In the genomic region with DNA sequence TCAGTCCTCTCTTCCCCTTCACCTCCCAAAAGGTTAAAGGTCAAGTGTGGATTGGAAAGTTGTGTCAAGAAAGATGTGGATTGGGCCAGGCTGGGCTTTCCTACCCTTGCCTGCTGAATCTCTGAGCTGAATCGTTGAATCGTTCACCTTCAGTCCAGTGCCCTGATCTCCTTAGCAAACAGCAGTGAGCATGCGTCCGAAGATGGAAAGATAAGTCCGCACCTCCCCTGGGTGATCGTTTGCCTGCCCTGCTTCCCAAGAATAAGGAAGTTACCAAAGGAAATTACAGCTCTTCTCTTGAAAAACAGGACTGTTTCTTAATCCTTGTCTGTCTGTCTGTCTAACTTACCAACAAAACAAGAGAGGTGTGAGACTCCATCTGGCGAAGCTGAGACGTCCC, we compare ENCODE assay signal across 26 mouse cellular contexts.
DNase-seq lines count a peak whose midpoint lies in the region; ATAC-seq and TF ChIP-seq lines count a peak whose summit lies in the region.
"Had no signal": no experiment of that assay in that cellular context is flagged by ENCODE, and none has a peak within 500 bp of the region (broad histone marks: within the 10 kb centered on the region; RNA-seq: fewer than 3 reads in every experiment).

No protein-coding gene starts in this region.

- TF ChIP-seq EP300 in MEL (IDR thresholded peaks at IDR 0.05; ENCODE audit: low read depth in 1 of 2, low read length in 2 of 2) = no peak

- no peaks in the 10 kb centered on the region for H3K79me2 ChIP-seq in MEL (ENCODE audit: control insufficient read depth, insufficient read depth, low read length, poor library complexity)

- H3K27ac ChIP-seq in midbrain, embryonic 11.5 days (ENCODE audit: low read depth, low read length) = no peak overlapping the region
- H3K27ac ChIP-seq in midbrain, embryonic 13.5 days = no peak overlapping the region
- no peak overlapping the region for H3K27ac ChIP-seq in MEL (ENCODE audit: control insufficient read depth, low read depth, low read length)
- no peak overlapping the region for H3K27ac ChIP-seq in kidney, embryonic 15.5 days
- H3K27ac ChIP-seq: embryonic facial prominence, embryonic 13.5 days; forebrain, embryonic 12.5 days; forebrain, embryonic 15.5 days; heart, adult 2 months; heart, embryonic 13.5 days; hindbrain, embryonic 14.5 days; hindbrain, postnatal 0 days had no signal

- peaks cover 33% of the 10 kb centered on the region for H3K27me3 ChIP-seq in midbrain, embryonic 11.5 days (ENCODE audit: control insufficient read depth, insufficient read depth, low read length)
- H3K27me3 ChIP-seq in midbrain, embryonic 13.5 days = peaks cover 74% of the 10 kb centered on the region
- no peaks in the 10 kb centered on the region for H3K27me3 ChIP-seq in MEL (ENCODE audit: control insufficient read depth in 1 of 2, insufficient read depth in 2 of 2, low read length in 2 of 2)
- peaks cover 32% of the 10 kb centered on the region for H3K27me3 ChIP-seq in kidney, embryonic 15.5 days

- H3K9ac ChIP-seq in midbrain, embryonic 11.5 days (ENCODE audit: low read length) = no peak overlapping the region
- no peak overlapping the region for H3K9ac ChIP-seq in midbrain, embryonic 13.5 days (replicated peaks)
- H3K9ac ChIP-seq in MEL (ENCODE audit: control insufficient read depth, low read depth, low read length, poor library complexity, severe bottlenecking) = 0 out of 2 replicates have a peak overlapping the region, but pooled peaks have one; percentile 23
- H3K9ac ChIP-seq in kidney, embryonic 15.5 days = no peak overlapping the region
- H3K9ac ChIP-seq: embryonic facial prominence, embryonic 13.5 days; forebrain, embryonic 12.5 days; forebrain, embryonic 15.5 days; heart, embryonic 13.5 days; hindbrain, embryonic 14.5 days had no signal

- peak; percentile 39 for DNase-seq in midbrain, embryonic 11.5 days (ENCODE audit: low spot score, missing footprints)
- DNase-seq in MEL (ENCODE audit: low read depth, low spot score) = peak; percentile 62
- no peak for DNase-seq in embryo, embryonic 11 days
- DNase-seq: adrenal gland, postnatal 10 days; adrenal gland, postnatal 36 days; B cell, adult 2 months; cerebellum, adult 18-20 months; cerebellum, adult 9-10 months; cerebellum, postnatal 14 days; gastrocnemius, postnatal 25 days; heart, adult 2 months; heart, postnatal 14 days; heart, postnatal 4 days had no signal

- H3K4me3 ChIP-seq in midbrain, embryonic 11.5 days (ENCODE audit: low read depth, low read length) = no peak overlapping the region
- H3K4me3 ChIP-seq in midbrain, embryonic 13.5 days (replicated peaks) = no peak overlapping the region
- peak overlapping the region; percentile 6 to 38; a peak in 3 of 4 replicates for H3K4me3 ChIP-seq in MEL (ENCODE audit: control insufficient read depth in 1 of 2, insufficient read depth in 1 of 2, low read depth in 2 of 2, low read length in 2 of 2)
- no peak overlapping the region for H3K4me3 ChIP-seq in kidney, embryonic 15.5 days (replicated peaks)
- H3K4me3 ChIP-seq: embryonic facial prominence, embryonic 10.5 days; embryonic facial prominence, embryonic 13.5 days; erythroblast, embryonic 14.5 days; forebrain, embryonic 12.5 days; forebrain, embryonic 15.5 days; heart, adult 2 months; heart, embryonic 10.5 days; heart, embryonic 13.5 days had no signal

- no peaks in the 10 kb centered on the region for H3K36me3 ChIP-seq in midbrain, embryonic 11.5 days (ENCODE audit: control insufficient read depth, insufficient read depth, low read length)
- no peaks in the 10 kb centered on the region for H3K36me3 ChIP-seq in midbrain, embryonic 13.5 days
- H3K36me3 ChIP-seq in MEL (ENCODE audit: control insufficient read depth in 1 of 2, insufficient read depth in 2 of 2, low read length in 2 of 2) = peaks cover 0 to 11% of the 10 kb centered on the region in 2 experiments; a peak in 2 of 4 replicates
- no peaks in the 10 kb centered on the region for H3K36me3 ChIP-seq in kidney, embryonic 15.5 days
- H3K36me3 ChIP-seq: embryonic facial prominence, embryonic 10.5 days; embryonic facial prominence, embryonic 13.5 days; forebrain, embryonic 12.5 days; forebrain, embryonic 15.5 days; heart, embryonic 10.5 days; heart, embryonic 13.5 days had no signal

- no peaks in the 10 kb centered on the region for H3K9me3 ChIP-seq in midbrain, embryonic 11.5 days (ENCODE audit: control insufficient read depth, low read length)
- H3K9me3 ChIP-seq in midbrain, embryonic 13.5 days = no peaks in the 10 kb centered on the region
- no peaks in the 10 kb centered on the region for H3K9me3 ChIP-seq in MEL (replicated peaks; ENCODE audit: insufficient read depth, low read length)
- no peaks in the 10 kb centered on the region for H3K9me3 ChIP-seq in kidney, embryonic 15.5 days (replicated peaks)
- H3K9me3 ChIP-seq: embryonic facial prominence, embryonic 10.5 days; embryonic facial prominence, embryonic 13.5 days; forebrain, embryonic 12.5 days; forebrain, embryonic 15.5 days; heart, embryonic 10.5 days; heart, embryonic 13.5 days had no signal

- TF ChIP-seq POLR2A in MEL (IDR thresholded peaks at IDR 0.05; ENCODE audit: control insufficient read depth in 1 of 2, insufficient read depth in 1 of 2, low read depth in 1 of 2, low read length in 2 of 2, poor library complexity in 1 of 2) = no peak

- ATAC-seq in midbrain, embryonic 11.5 days (ENCODE audit: low FRiP score) = no peak
- ATAC-seq in midbrain, embryonic 13.5 days = no peak
- 0 out of 2 replicates have a peak, but pooled peaks have one; percentile 17 for ATAC-seq in megakaryocyte, adult 5-6 weeks (ENCODE audit: poor library complexity, severe bottlenecking)
- no peak for ATAC-seq in kidney, embryonic 15.5 days (replicated peaks; ENCODE audit: low FRiP score)
- ATAC-seq: forebrain, embryonic 15.5 days; hindbrain, postnatal 0 days; inflammation-experienced regulatory T-cells, adult 6 months had no signal

- TF ChIP-seq RAD21 in MEL (IDR thresholded peaks at IDR 0.05; ENCODE audit: low read depth, low read length) = no peak

- 67% methylated on average over 8 of the region's 8 CpGs for WGBS in midbrain, embryonic 11.5 days
- WGBS in midbrain, embryonic 13.5 days = 63% methylated on average over 8 of the region's 8 CpGs
- 60% methylated on average over 8 of the region's 8 CpGs for WGBS in kidney, embryonic 15.5 days

- no peaks in the 10 kb centered on the region for H3K4me1 ChIP-seq in midbrain, embryonic 11.5 days (ENCODE audit: control insufficient read depth, insufficient read depth, low read length)
- H3K4me1 ChIP-seq in midbrain, embryonic 13.5 days (replicated peaks) = no peaks in the 10 kb centered on the region
- peaks cover 2 to 23% of the 10 kb centered on the region in 2 experiments; a peak in 2 of 4 replicates for H3K4me1 ChIP-seq in MEL (ENCODE audit: control insufficient read depth in 1 of 2, insufficient read depth in 2 of 2, low read length in 2 of 2)
- H3K4me1 ChIP-seq in kidney, embryonic 15.5 days = peaks cover 6% of the 10 kb centered on the region

- H3K4me2 ChIP-seq in midbrain, embryonic 11.5 days = no peak overlapping the region
- no peak overlapping the region for H3K4me2 ChIP-seq in midbrain, embryonic 13.5 days (replicated peaks)
- no peak overlapping the region for H3K4me2 ChIP-seq in kidney, embryonic 15.5 days
- H3K4me2 ChIP-seq: embryonic facial prominence, embryonic 13.5 days; forebrain, embryonic 12.5 days; forebrain, embryonic 15.5 days; heart, embryonic 13.5 days; hindbrain, embryonic 14.5 days had no signal

- no peak for TF ChIP-seq CTCF in MEL (IDR thresholded peaks at IDR 0.05 in 2 of 3, conservative IDR thresholded peaks at IDR 0.05 in 1 of 3; ENCODE audit: control insufficient read depth in 1 of 3, insufficient read depth in 1 of 3, low read depth in 2 of 3, low read length in 3 of 3, poor library complexity in 1 of 3, severe bottlenecking in 1 of 3)

TF ChIP-seq in MEL, 35 proteins besides CTCF, POLR2A, EP300 and RAD21:
- TF ChIP-seq GATA1 (IDR thresholded peaks at IDR 0.05; ENCODE audit: low read depth, low read length) = peak; percentile 31; the same call in 1 of the 2 replicates
- TF ChIP-seq MAFK (IDR thresholded peaks at IDR 0.05; ENCODE audit: borderline replicate concordance, low read depth, low read length) = no peak
- no peak; the same call in 1 of the 2 replicates for TF ChIP-seq MXI1 (IDR thresholded peaks at IDR 0.05; ENCODE audit: low read depth, low read length)
- no peak for TF ChIP-seq MYC (IDR thresholded peaks at IDR 0.05; ENCODE audit: low read depth, low read length)
- peak; percentile 77 for TF ChIP-seq NRF1 (IDR thresholded peaks at IDR 0.05; ENCODE audit: insufficient read depth, low read depth, low read length, poor library complexity, severe bottlenecking)
- TF ChIP-seq SMC3 (IDR thresholded peaks at IDR 0.05; ENCODE audit: low read depth, low read length) = no peak
- TF ChIP-seq NELFE (IDR thresholded peaks at IDR 0.05; ENCODE audit: low read depth, low read length) = no peak

Comparison
In these comparisons a context has a peak if more than half of its experiments do, and no peak if none do; other contexts are left out.
1. H3K4me3 ChIP-seq: peak in MEL (2 of 2); none in midbrain, embryonic 11.5 days (single experiment), midbrain, embryonic 13.5 days (single experiment) and kidney, embryonic 15.5 days (single experiment).